Mouse (Mus musculus): ENCODE results near the gene Xrcc2.

GRCm38 (mm10) chr5:25719390-25719789, 13.8 kb upstream of the Xrcc2 start:
- no peak for TF ChIP-seq CTCF (IDR thresholded peaks at IDR 0.05; ENCODE audit: insufficient read depth, low read length)
- TF ChIP-seq POLR2A (IDR thresholded peaks at IDR 0.05; ENCODE audit: borderline replicate concordance, extremely low read depth, low read depth, low read length) = no peak

All from lung, adult 2 months (tissue).